Mouse (Mus musculus) cortical plate, adult 2 months (tissue): ENCODE data around the gene Acot13. TPM values are rescaled to one million over a fixed set of nuclear protein-coding genes. Genes with fewer than 3 reads are reported as not detected.
A peak's percentile ranks its signal among the peaks of the same experiment; 100 is the strongest.

Experiments
- H3K27ac ChIP-seq: fragments of 200-500 bp; 2 replicates; pipeline ENCODE4 v1.5.1; 2012; ENCODE audit warnings: low read length, control low read depth, inconsistent platforms; ENCODE audit not compliant: insufficient read depth
- H3K4me1 ChIP-seq: fragments of 200-500 bp; 2 replicates; pipeline ENCODE4 v1.6.1; 2011; ENCODE audit warnings: low read length; ENCODE audit not compliant: control insufficient read depth, insufficient read depth
- H3K4me3 ChIP-seq: fragments of 200-500 bp; 2 replicates; pipeline ENCODE4 v1.5.1; 2011; ENCODE audit warnings: mild to moderate bottlenecking, low read length, control low read depth; ENCODE audit not compliant: insufficient read depth
- CTCF ChIP-seq: fragments of 200-500 bp; IDR thresholded peaks from 2 replicates; pipeline ENCODE4 v1.5.1; 2011; ENCODE audit warnings: mild to moderate bottlenecking, control low read depth, low read length; ENCODE audit not compliant: insufficient read depth; ENCODE audit errors: extremely low read depth
- POLR2A ChIP-seq: fragments of 200-500 bp; IDR thresholded peaks from 2 replicates; pipeline ENCODE4 v1.6.1; 2011; ENCODE audit warnings: mild to moderate bottlenecking, low read length, control low read depth; ENCODE audit not compliant: insufficient read depth; ENCODE audit errors: extremely low read depth
- polyA plus RNA-seq: library from polyadenylated mRNA; depleted of rRNA; stranded (reverse); fragments of >200 nt; gene quantifications from 2 replicates; pipeline ENCODE4 v1.2.3, GENCODE M21; 2012; rRNA removed

Acot13 gene
- polyA plus RNA-seq = 153 and 169 TPM in 2 replicates

GRCm38 (mm10) chr13:24831353-24832130, at the start of gene Acot13, which contains the start of gene Tdp2:
Acot13 (minus strand) TSS chr13:24831540.
Tdp2 (plus strand) TSS chr13:24831679.
- Histone ChIP-seq H3K4me1 (no peaks in the 10 kb centered on the region; the same call in 1 of the 2 replicates), H3K27ac (0 out of 2 replicates have a peak within 1 kb of the TSS, but pooled peaks have one; percentile 5), H3K4me3 (peak within 1 kb of the TSS; percentile 77)
- TF ChIP-seq CTCF (no peak), POLR2A (peak; percentile 83)

- TF ChIP-seq CTCF (no peak), POLR2A (no peak)
- H3K4me3 ChIP-seq = no peak overlapping the region
- H3K27ac ChIP-seq = no peak overlapping the region
- H3K4me1 ChIP-seq = no peaks in the 10 kb centered on the region
Observed at GRCm38 (mm10) chr13:24880704-24881103, 49.4 kb upstream of the Acot13 start.

GRCm38 (mm10) chr13:24880208-24880607, 48.9 kb upstream of the Acot13 start:
- no peaks in the 10 kb centered on the region for H3K4me1 ChIP-seq
- H3K4me3 ChIP-seq = no peak overlapping the region
- no peak for TF ChIP-seq CTCF
- TF ChIP-seq POLR2A = no peak
- no peak overlapping the region for H3K27ac ChIP-seq

GRCm38 (mm10) chr13:24879359-24880040, 48.2 kb upstream of the Acot13 start:
- no peak overlapping the region for H3K4me3 ChIP-seq
- H3K27ac ChIP-seq = no peak overlapping the region
- no peaks in the 10 kb centered on the region for H3K4me1 ChIP-seq
- TF ChIP-seq CTCF = no peak
- TF ChIP-seq POLR2A = no peak

GRCm38 (mm10) chr13:24868233-24868632, 36.9 kb upstream of the Acot13 start:
- no peak for TF ChIP-seq CTCF
- no peak overlapping the region for H3K27ac ChIP-seq
- H3K4me3 ChIP-seq = no peak overlapping the region
- H3K4me1 ChIP-seq = no peaks in the 10 kb centered on the region

GRCm38 (mm10) chr13:24867789-24868188, 36.4 kb upstream of the Acot13 start:
- Histone ChIP-seq H3K4me3 (no peak overlapping the region), H3K4me1 (no peaks in the 10 kb centered on the region), H3K27ac (no peak overlapping the region)
- no peak for TF ChIP-seq CTCF

GRCm38 (mm10) chr13:24866430-24867402, 35.4 kb upstream of the Acot13 start:
- H3K4me3 ChIP-seq = no peak overlapping the region
- no peak overlapping the region for H3K27ac ChIP-seq
- no peaks in the 10 kb centered on the region for H3K4me1 ChIP-seq
- no peak for TF ChIP-seq CTCF

- no peaks in the 10 kb centered on the region for H3K4me1 ChIP-seq
- TF ChIP-seq CTCF = peak; percentile 31; the same call in 1 of the 2 replicates
- no peak for TF ChIP-seq POLR2A
- H3K4me3 ChIP-seq = no peak overlapping the region
- no peak overlapping the region for H3K27ac ChIP-seq
Observed at GRCm38 (mm10) chr13:24862520-24862919, 31.2 kb upstream of the Acot13 start.

- TF ChIP-seq CTCF = no peak
- TF ChIP-seq POLR2A = no peak
- no peaks in the 10 kb centered on the region for H3K4me1 ChIP-seq
- no peak overlapping the region for H3K27ac ChIP-seq
- H3K4me3 ChIP-seq = no peak overlapping the region
Observed at GRCm38 (mm10) chr13:24862021-24862420, 30.7 kb upstream of the Acot13 start.

GRCm38 (mm10) chr13:24861084-24861483, 29.7 kb upstream of the Acot13 start:
- no peak overlapping the region for H3K4me3 ChIP-seq

More at GRCm38 (mm10) chr13:24861084-24861483, 29.7 kb upstream of the Acot13 start:
- Histone ChIP-seq H3K4me1 (no peaks in the 10 kb centered on the region), H3K27ac (no peak overlapping the region)
- TF ChIP-seq CTCF (no peak), POLR2A (no peak)
